Mouse (Mus musculus): ENCODE measurements around the gene Gm15517. TPM values are rescaled to one million over a fixed set of nuclear protein-coding genes. Genes with fewer than 3 reads are reported as not detected.

Gene Gm15517
- polyA plus RNA-seq, 1 experiment: not detected

GRCm38 (mm10) chr7:44273446-44273845, 12.2 kb downstream of the Gm15517 start:
- 0 out of 2 replicates have a peak overlapping the region, but pooled peaks have one; percentile 23 for H3K9ac ChIP-seq (ENCODE audit: low read depth, poor library complexity, severe bottlenecking)
- no peaks in the 10 kb centered on the region for H3K27me3 ChIP-seq (ENCODE audit: control insufficient read depth, insufficient read depth, low read length, poor library complexity, severe bottlenecking)
- no peak for TF ChIP-seq POLR2A (IDR thresholded peaks at IDR 0.05; ENCODE audit: insufficient read depth, low read length)
- TF ChIP-seq CTCF (IDR thresholded peaks at IDR 0.05; ENCODE audit: low read depth, low read length): no peak
- no peak for TF ChIP-seq EP300 (IDR thresholded peaks at IDR 0.05; ENCODE audit: insufficient read depth, low read depth, low read length)
- H3K4me3 ChIP-seq (ENCODE audit: low read depth, low read length): 0 out of 2 replicates have a peak overlapping the region, but pooled peaks have one; percentile 19
- no peak overlapping the region for H3K27ac ChIP-seq (ENCODE audit: insufficient read depth, low read length)
- peaks cover 2% of the 10 kb centered on the region for H3K4me1 ChIP-seq (ENCODE audit: control insufficient read depth, insufficient read depth, low read length)
- H3K36me3 ChIP-seq (ENCODE audit: control insufficient read depth, insufficient read depth, low read length, poor library complexity, severe bottlenecking): no peaks in the 10 kb centered on the region
- H3K9me3 ChIP-seq (replicated peaks; ENCODE audit: control insufficient read depth, insufficient read depth, low read length, poor library complexity, severe bottlenecking): no peaks in the 10 kb centered on the region

- TF ChIP-seq EP300 (IDR thresholded peaks at IDR 0.05; ENCODE audit: insufficient read depth, low read depth, low read length): no peak
- no peak for TF ChIP-seq POLR2A (IDR thresholded peaks at IDR 0.05; ENCODE audit: insufficient read depth, low read length)
- Histone ChIP-seq H3K9ac (ENCODE audit: low read depth, poor library complexity, severe bottlenecking) (no peak overlapping the region), H3K4me3 (ENCODE audit: low read depth, low read length) (peak overlapping the region; percentile 19; the same call in 1 of the 2 replicates), H3K27me3 (ENCODE audit: control insufficient read depth, insufficient read depth, low read length, poor library complexity, severe bottlenecking) (no peaks in the 10 kb centered on the region), H3K4me1 (ENCODE audit: control insufficient read depth, insufficient read depth, low read length) (peaks cover 2% of the 10 kb centered on the region), H3K36me3 (ENCODE audit: control insufficient read depth, insufficient read depth, low read length, poor library complexity, severe bottlenecking) (no peaks in the 10 kb centered on the region), H3K9me3 (replicated peaks; ENCODE audit: control insufficient read depth, insufficient read depth, low read length, poor library complexity, severe bottlenecking) (no peaks in the 10 kb centered on the region), H3K27ac (ENCODE audit: insufficient read depth, low read length) (no peak overlapping the region)
These were observed 12.8 kb downstream of the Gm15517 start for GRCm38 (mm10) chr7:44274096-44274495.

- no peak overlapping the region for H3K27ac ChIP-seq (ENCODE audit: insufficient read depth, low read length)
- H3K27me3 ChIP-seq (ENCODE audit: control insufficient read depth, insufficient read depth, low read length, poor library complexity, severe bottlenecking): no peaks in the 10 kb centered on the region
- TF ChIP-seq POLR2A (IDR thresholded peaks at IDR 0.05; ENCODE audit: insufficient read depth, low read length) (no peak), CTCF (IDR thresholded peaks at IDR 0.05; ENCODE audit: low read depth, low read length) (peak; percentile 27), EP300 (IDR thresholded peaks at IDR 0.05; ENCODE audit: insufficient read depth, low read depth, low read length) (no peak)
- H3K4me3 ChIP-seq (ENCODE audit: low read depth, low read length): no peak overlapping the region
- H3K36me3 ChIP-seq (ENCODE audit: control insufficient read depth, insufficient read depth, low read length, poor library complexity, severe bottlenecking): no peaks in the 10 kb centered on the region
- peaks cover 2% of the 10 kb centered on the region for H3K4me1 ChIP-seq (ENCODE audit: control insufficient read depth, insufficient read depth, low read length)
- H3K9me3 ChIP-seq (replicated peaks; ENCODE audit: control insufficient read depth, insufficient read depth, low read length, poor library complexity, severe bottlenecking): no peaks in the 10 kb centered on the region
- H3K9ac ChIP-seq (ENCODE audit: low read depth, poor library complexity, severe bottlenecking): no peak overlapping the region
These were observed 14.3 kb downstream of the Gm15517 start for GRCm38 (mm10) chr7:44275546-44275945.

- H3K4me1 ChIP-seq (ENCODE audit: control insufficient read depth, insufficient read depth, low read length): peaks cover 2% of the 10 kb centered on the region
- no peaks in the 10 kb centered on the region for H3K27me3 ChIP-seq (ENCODE audit: control insufficient read depth, insufficient read depth, low read length, poor library complexity, severe bottlenecking)
- H3K9ac ChIP-seq (ENCODE audit: low read depth, poor library complexity, severe bottlenecking): no peak overlapping the region
- no peaks in the 10 kb centered on the region for H3K36me3 ChIP-seq (ENCODE audit: control insufficient read depth, insufficient read depth, low read length, poor library complexity, severe bottlenecking)
- no peaks in the 10 kb centered on the region for H3K9me3 ChIP-seq (replicated peaks; ENCODE audit: control insufficient read depth, insufficient read depth, low read length, poor library complexity, severe bottlenecking)
- peak overlapping the region; percentile 88 for H3K27ac ChIP-seq (ENCODE audit: insufficient read depth, low read length)
- TF ChIP-seq CTCF (IDR thresholded peaks at IDR 0.05; ENCODE audit: low read depth, low read length) (no peak), POLR2A (IDR thresholded peaks at IDR 0.05; ENCODE audit: insufficient read depth, low read length) (peak; percentile 67)
- H3K4me3 ChIP-seq (ENCODE audit: low read depth, low read length): no peak overlapping the region
These were observed 15.4 kb downstream of the Gm15517 start for GRCm38 (mm10) chr7:44276461-44277249.

- Histone ChIP-seq H3K4me1 (ENCODE audit: control insufficient read depth, insufficient read depth, low read length) (peaks cover 2% of the 10 kb centered on the region), H3K4me3 (ENCODE audit: low read depth, low read length) (no peak overlapping the region), H3K36me3 (ENCODE audit: control insufficient read depth, insufficient read depth, low read length, poor library complexity, severe bottlenecking) (no peaks in the 10 kb centered on the region), H3K27ac (ENCODE audit: insufficient read depth, low read length) (no peak overlapping the region), H3K9ac (ENCODE audit: low read depth, poor library complexity, severe bottlenecking) (no peak overlapping the region), H3K9me3 (replicated peaks; ENCODE audit: control insufficient read depth, insufficient read depth, low read length, poor library complexity, severe bottlenecking) (no peaks in the 10 kb centered on the region), H3K27me3 (ENCODE audit: control insufficient read depth, insufficient read depth, low read length, poor library complexity, severe bottlenecking) (no peaks in the 10 kb centered on the region)
- TF ChIP-seq POLR2A (IDR thresholded peaks at IDR 0.05; ENCODE audit: insufficient read depth, low read length) (no peak), CTCF (IDR thresholded peaks at IDR 0.05; ENCODE audit: low read depth, low read length) (peak; percentile 79), EP300 (IDR thresholded peaks at IDR 0.05; ENCODE audit: insufficient read depth, low read depth, low read length) (no peak)
These were observed 16.0 kb downstream of the Gm15517 start for GRCm38 (mm10) chr7:44277250-44277622.

GRCm38 (mm10) chr7:44280959-44281358, 19.7 kb downstream of the Gm15517 start:
- Histone ChIP-seq H3K27ac (ENCODE audit: insufficient read depth, low read length) (no peak overlapping the region), H3K36me3 (ENCODE audit: control insufficient read depth, insufficient read depth, low read length, poor library complexity, severe bottlenecking) (no peaks in the 10 kb centered on the region), H3K4me1 (ENCODE audit: control insufficient read depth, insufficient read depth, low read length) (no peaks in the 10 kb centered on the region), H3K4me3 (ENCODE audit: low read depth, low read length) (no peak overlapping the region), H3K9ac (ENCODE audit: low read depth, poor library complexity, severe bottlenecking) (no peak overlapping the region), H3K9me3 (replicated peaks; ENCODE audit: control insufficient read depth, insufficient read depth, low read length, poor library complexity, severe bottlenecking) (no peaks in the 10 kb centered on the region), H3K27me3 (ENCODE audit: control insufficient read depth, insufficient read depth, low read length, poor library complexity, severe bottlenecking) (no peaks in the 10 kb centered on the region)
- TF ChIP-seq EP300 (IDR thresholded peaks at IDR 0.05; ENCODE audit: insufficient read depth, low read depth, low read length) (no peak), CTCF (IDR thresholded peaks at IDR 0.05; ENCODE audit: low read depth, low read length) (no peak), POLR2A (IDR thresholded peaks at IDR 0.05; ENCODE audit: insufficient read depth, low read length) (no peak)
